Mouse (Mus musculus) left cerebral cortex, postnatal 25 days (tissue): Measurements from ENCODE around the gene Mrrf. TPM values are rescaled to one million over a fixed set of nuclear protein-coding genes. Genes with fewer than 3 reads are reported as not detected.
A peak's percentile ranks its signal among the peaks of the same experiment; 100 is the strongest.

Experiments
- DNase-seq, 2 experiments: peaks; one replicate each; pipeline ENCODE4 v3.0.0; 2022; ENCODE audit warnings: low spot score in 2 of 2, mixed read lengths in 1 of 2
- intact Hi-C: fragments of 180-260 bp; cut with DNase I; formaldehyde crosslinking; loops from one replicate; pipeline ENCODE4 v1.15.1; 2025
- total RNA-seq, 2 experiments: library from RNA; stranded (reverse); gene quantifications; 2 replicates each; pipeline ENCODE4 v1.2.3; 2021

Mrrf gene
- total RNA-seq, 2 experiments from 2014 or later = 15.5 to 20.0 TPM

DNA sequence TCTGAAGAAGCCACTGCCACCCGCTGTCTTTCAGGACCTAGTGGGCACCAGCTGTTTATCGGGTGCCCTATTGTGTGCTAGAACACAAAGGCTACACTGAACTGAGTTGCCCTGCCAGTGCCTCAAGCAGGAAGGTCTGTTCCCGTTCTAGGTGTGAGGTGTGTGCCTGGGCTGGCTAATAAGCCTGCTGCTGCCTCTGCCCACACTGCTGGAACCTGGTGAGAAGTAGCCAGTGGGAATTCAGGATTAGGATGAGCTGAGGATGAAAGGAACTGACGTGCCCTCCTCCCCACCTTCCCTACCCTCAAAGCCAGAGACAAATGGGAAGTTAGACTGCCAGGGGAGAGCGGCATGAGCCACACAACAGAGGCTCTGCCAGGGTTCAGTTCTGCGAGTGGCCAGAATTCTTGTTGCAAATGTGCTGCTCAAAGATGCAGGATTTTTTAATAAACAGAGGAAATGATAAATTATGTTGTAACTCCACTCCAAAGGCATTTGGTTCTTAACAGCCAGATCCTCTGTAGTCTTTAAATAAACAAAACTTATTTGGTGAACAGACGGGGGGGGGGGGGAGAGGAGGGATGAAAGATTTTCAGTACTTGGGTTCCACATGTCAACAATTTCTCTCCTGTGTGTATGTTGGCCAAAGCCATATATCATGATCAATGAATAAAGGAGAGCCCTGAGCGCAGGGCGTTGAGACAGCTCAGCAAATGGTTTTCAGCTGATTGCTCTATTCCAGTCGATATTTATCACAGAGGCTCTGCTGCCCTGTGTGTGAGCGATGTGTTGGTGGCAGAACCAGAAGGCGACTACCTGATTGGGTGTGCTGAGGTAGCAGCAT is 55.1 kb downstream of the Mrrf start:
- DNase-seq = no peak
- intact Hi-C loops = no loop called here

DNA sequence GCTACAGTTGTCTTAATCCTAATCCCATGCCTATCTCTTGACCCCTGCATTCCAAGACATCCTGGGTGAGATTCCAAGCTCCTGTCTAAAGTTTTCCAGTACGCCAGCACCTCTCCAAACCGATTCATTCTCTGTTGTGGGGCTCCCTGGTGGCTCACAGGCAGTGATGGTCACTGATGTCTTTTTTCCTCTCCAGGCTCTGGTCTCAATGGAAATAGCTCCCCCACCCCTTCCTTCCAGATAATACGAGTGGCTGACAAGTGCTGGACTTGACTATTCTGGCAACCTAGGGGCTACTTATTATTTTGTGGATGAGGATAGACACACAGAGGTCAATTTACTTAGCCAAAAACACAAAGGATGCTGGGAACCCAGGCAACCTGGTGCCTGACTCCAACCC is 60.8 kb downstream of the Mrrf start:
- intact Hi-C loops = loop anchor here (5.0 kb wide), 1 partner anchor 60 kb away; the partner anchor contains the start of genes Mrrf and Rbm18
- no peak for DNase-seq

DNA sequence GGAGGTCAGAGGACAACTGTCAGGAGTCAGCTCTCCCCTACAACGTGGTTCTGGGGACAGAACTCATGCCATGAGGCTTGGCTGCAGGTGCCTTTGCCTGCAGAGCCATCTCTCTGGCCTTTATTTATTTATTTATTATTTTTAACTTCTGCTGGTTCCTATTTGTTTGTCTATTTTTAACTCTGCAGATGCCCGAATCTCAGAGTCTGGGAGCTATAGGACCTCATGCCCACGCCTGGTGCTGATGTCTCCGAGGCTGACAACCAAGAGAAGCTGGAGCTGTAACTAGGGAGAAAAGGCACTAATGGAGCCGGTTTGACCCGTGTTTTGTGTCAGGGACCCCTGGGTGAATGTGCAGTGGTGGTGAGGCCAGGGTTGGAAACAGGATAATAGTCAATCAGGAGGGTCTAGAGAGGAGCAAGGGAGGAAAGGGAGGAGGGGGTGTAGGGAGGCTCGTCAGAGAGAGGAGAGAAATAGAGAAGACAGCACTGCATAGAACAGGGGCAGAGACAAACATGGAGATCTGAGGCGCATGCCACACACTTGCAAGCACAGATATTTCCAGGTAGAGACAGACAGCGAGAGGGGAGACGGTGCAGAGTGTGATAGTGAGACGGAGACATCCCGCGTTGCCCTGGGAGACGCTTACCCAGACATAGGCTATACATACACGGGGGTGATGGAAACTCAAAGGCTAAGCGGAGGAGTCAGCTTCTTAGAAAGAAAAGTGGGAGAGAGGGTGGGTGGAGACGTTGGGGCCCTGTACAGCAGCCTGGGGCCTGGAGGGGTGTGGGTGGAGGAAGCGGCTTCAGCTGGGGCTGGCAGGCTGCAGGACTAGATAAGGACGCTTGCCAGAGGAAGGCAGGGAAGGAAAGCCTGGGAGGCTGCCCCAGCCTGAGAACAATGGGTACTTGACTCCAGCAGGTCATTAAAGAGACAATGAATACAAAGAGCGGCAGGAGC is 62.0 kb downstream of the Mrrf start:
- peak; percentile 70 to 91 for DNase-seq
- intact Hi-C loops = loop anchor here (2.0 to 5.0 kb wide), 2 partner anchors 61 to 219 kb away; partner anchors contain the start of genes Mrrf, Rbm18 and Ttll11

DNA sequence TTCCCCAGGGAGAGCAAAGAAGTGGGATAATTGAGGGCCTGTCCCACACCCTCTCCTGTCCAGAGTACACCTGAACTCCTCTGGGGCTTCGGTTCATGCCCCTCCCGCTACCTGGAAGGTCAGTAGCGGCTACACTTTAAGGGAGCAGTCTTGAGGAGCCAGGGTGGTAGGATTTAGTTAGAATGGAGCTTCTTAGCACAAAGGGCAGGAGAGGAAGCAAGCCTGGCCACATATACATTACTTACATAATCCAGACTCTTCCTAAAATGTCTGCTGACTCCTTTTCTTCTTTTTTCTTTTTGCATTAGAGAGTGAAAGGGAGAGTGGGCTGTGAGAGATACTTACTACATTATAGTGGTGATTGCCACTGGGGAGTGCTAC is 62.7 kb downstream of the Mrrf start:
- intact Hi-C loops = loop anchor here (2.0 to 5.0 kb wide), 2 partner anchors 62 to 220 kb away; partner anchors contain the start of genes Mrrf, Rbm18 and Ttll11
- DNase-seq = peak in 1 of 2 experiments; percentile 15

DNA sequence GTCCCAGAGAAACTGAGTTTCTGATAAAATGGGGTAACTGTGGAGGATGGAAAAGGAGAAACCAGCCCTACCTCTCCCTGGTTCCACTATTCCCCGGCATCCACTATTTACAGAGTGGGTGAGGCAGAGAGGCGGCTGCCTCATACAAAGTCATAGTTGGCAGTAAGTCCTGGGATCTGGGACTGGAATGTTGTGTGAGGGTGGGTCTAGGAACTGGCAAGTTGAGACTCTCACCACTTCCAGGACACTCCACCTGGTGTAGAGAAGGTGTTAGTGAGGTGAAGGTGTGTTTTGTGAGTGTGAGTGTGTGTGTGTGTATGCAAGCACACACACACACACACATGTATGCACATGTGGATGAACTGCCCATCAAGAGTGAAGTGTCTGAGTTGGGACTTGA is 64.6 kb downstream of the Mrrf start:
- intact Hi-C loops = no loop called here
- DNase-seq = no peak

DNA sequence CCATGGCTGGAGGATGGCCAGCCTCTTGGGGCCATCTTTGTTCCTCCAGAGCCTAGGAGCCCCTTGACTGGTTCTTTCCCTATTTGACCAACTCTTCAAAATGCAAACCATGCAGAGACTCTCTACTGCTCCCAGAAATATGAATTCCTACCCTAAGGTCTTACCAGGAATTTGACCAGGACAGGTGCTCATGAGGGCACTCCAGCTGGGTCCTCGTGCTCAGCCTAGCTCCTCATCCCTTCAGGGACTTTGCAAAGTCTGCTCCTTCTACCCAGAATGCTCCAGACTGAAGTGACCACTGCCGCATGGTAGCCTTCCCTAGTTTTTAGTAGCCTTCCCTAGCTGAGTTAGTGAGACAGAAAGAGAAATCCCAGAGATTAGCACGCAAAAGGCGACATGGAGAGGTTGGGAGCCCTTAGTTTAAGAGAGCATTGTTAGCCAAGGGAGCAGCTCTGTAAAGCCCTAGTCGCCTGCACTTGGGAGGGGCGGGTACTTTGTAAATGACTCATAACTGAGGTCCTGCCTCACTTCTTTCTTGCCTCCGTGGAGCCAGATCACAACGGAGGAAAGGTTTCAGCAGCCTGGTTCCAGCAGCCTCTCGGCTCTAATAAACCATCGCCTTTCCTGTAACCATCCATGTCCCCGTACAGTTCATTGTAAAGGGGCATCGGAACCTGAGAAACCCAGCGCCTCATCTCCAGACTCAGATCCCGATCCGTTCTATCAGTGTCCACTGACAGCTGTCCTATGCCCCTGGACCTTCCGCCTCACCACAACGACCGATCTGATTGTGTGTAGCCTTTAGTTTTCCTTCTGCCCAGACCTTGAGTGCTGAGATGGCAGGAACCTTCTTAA is 65.8 kb downstream of the Mrrf start:
- no peak for DNase-seq
- intact Hi-C loops = no loop called here

DNA sequence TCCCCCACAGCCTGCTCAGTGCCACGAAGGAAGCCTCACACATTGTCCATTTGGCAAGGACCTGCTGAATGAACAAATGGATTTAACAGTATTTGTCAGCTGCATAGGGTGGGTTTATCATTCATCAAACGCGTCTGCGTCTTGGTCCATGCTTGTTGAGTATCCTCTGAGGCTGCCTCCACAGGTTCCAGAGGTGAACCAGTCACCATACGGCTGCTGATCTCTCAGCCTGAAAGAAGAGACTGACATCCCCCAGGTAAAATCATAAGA is 66.4 kb downstream of the Mrrf start:
- intact Hi-C loops = no loop called here

DNA sequence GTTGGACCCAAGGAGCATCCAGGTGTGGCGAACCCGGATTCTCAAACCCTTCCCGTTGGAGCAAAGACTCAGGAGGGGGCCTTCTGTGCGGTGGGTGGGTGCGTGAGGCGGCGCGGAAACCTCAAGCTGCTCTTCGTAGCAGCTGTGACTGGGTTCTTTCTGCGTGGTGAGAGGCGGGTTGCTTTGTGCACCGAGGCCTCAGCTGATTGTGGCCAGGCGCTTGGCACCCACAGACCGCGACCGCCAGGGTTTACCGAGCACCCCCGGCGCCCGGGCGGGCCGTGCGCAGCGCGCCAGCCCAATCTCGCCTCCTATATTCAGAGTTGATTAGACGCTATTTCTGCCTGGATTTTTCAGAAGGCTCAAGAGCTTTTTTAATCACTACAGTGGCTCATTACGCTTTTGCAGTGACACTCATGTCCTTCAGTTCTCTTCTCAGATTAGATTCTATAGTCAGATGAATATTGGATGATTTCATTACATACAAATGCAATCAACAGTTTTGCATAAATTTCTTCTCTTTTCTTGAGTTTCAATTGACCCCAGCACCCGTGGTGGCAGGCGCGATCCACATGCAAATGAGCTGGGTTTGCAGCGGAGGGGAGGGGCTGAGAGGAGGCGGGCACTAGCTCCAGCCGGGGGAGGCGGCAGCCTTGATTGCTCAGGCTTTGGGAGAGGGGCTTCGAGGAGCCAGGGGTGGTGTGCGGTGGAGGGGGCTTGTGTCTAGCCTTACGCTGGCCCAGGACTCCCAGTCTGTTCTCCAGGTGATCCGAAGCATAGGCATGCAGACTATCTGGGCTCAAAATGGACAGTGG is 67.0 kb downstream of the Mrrf start:
- DNase-seq = peak; percentile 58 to 59
- intact Hi-C loops = no loop called here

More for the DNA sequence above, 66.4 kb downstream of the Mrrf start:
- DNase-seq = no peak

DNA sequence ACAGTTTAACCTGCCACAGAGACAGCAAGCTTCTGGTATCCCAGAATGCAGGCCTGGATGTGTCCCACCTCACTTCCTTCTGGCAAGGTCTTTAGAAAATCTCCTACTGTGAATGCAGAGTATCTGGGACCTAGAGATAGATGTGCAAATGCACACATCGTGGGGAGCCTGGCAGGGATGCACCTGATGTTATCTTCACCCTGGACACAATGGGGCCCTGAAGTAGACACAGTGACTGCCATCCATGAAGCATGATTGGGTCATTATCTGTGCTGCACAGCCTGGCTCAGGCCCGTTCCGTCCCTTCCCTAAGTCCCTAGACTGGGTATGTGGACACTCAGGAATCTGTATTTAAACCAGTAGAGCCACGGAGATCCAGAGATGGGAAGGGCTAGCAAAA is 68.4 kb downstream of the Mrrf start:
- no peak for DNase-seq
- intact Hi-C loops = no loop called here

DNA sequence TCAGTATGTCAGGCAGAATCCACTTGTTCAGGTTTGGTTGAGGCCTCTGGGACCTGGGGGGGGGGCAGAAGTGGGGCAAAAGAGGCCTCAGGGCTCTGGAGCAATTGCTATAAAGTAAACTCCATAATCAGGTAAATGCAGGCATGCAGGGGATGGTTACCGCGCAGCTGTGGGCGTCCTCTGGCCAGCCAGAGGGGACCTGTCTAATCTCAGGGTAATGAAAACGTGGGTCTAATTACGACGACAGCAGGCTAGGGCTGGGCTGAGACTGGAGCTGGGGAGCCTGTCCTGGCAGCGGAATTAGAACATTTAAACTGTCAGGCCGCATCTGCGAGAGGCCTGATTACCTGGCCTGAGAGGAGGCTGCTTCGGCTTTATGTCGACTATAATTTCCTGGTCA is 70.9 kb downstream of the Mrrf start:
- no peak for DNase-seq
- intact Hi-C loops = no loop called here

DNA sequence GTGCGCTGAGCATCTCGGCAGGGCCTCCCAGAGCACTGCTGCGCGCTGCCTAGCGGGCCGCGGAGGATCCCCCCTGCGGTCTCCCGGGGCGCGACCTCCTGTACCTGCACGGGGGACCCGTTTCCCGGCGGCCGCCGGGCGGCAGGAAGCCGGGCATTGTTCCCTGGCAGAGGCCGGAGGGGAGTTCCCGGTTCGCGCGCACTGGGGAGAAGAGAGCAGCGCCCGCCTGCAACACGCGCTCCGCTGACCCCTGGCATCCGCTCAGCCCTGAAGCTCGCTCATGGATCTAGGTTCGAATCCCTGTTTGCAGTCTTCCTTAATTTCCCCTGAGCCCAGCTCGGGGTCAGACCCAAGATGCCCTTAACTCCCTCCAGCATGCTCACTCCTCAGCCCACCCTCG is 74.6 kb downstream of the Mrrf start:
- no peak for DNase-seq
- intact Hi-C loops = loop anchor here (5.0 to 10.0 kb wide), 3 partner anchors 73 to 1124 kb away; partner anchors contain the start of genes Mrrf and Rbm18

DNA sequence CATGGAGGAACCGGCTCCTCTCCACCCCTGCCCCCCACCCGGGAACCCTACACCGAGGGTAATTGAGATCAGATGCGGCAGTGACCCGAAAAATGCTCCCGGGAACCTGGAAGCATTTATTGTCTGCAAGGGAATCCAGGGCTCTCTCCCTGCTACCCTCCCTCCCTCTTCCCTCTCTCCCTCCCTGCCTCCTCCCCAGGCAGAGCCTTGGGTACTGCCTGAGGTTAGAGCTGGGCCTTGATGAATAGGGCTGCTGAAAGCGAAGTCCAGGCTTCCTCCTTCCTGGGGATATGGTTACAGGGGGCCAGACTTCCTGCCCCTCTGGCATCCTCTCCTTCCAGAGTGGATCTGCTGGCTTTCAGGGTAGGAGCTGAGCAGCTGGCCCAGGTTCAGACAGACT is 75.6 kb downstream of the Mrrf start:
- intact Hi-C loops = loop anchor here (5.0 to 10.0 kb wide), 3 partner anchors 74 to 1123 kb away; partner anchors contain the start of genes Mrrf and Rbm18
- no peak for DNase-seq

DNA sequence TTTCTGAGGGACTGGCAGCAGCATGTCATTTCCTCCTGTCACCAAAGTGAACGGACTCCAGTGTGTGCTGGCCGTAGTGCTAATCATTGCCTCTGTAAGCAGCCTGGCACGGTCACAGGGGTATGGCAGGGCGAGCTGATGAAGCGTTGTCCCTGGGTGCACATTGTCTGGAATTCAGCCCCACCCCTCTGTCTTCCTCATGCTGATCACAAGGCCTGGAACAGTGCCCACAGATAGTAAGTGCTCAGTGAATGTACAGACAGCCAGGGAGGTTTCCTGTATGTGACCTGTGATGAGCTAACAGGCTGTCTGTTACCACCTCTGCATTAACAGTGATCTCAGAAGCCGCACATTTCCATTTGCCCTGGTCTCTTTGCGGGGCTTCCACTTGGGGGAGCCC is 76.9 kb downstream of the Mrrf start:
- intact Hi-C loops = loop anchor here (5.0 to 10.0 kb wide), 3 partner anchors 76 to 1122 kb away; partner anchors contain the start of genes Mrrf and Rbm18
- no peak for DNase-seq

DNA sequence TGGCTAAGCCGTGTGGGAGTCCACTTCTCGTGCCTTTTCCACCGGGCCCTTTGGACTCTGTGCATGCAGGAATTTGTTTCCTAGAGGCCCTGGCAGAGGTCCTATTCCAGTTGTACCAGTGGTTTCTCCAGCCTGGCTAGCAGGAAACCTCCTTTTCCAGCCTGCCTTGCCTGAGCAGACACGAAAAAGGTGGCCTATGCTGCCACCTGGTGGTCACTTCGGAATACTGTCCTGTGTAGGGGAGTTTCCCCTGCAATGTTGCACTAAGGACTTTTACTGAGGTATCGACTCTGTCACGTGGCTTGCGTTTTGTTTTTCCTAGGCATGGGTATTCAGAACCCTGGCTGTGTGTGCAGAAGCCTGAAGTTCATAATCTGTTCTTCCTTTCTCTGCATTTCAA is 77.8 kb downstream of the Mrrf start:
- intact Hi-C loops = loop anchor here (1.0 to 10.0 kb wide), 5 partner anchors 65 to 1121 kb away; partner anchors contain the start of genes Mrrf and Rbm18
- DNase-seq = peak; percentile 85 to 91

DNA sequence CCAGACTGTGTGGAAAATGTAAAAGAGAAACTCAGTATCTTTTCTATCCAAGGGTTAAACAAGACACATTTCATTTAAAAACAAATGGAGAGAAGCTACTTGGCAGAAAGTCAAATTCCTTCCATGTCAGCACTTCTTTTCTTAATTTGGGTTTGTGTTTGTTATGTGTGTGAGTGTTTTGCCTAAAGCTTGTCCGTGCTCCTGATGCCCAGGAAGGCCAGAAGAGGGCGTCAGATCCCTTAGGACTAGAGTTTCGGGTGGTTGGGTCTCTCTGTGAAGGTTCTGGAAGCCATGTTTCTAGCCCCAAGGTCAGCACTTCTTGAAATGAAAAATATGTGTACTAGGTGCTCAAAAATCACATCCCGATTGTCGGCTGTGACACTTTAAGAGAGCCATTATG is 78.2 kb downstream of the Mrrf start:
- no peak for DNase-seq
- intact Hi-C loops = loop anchor here (1.0 to 10.0 kb wide), 5 partner anchors 64 to 1120 kb away; partner anchors contain the start of genes Mrrf and Rbm18

DNA sequence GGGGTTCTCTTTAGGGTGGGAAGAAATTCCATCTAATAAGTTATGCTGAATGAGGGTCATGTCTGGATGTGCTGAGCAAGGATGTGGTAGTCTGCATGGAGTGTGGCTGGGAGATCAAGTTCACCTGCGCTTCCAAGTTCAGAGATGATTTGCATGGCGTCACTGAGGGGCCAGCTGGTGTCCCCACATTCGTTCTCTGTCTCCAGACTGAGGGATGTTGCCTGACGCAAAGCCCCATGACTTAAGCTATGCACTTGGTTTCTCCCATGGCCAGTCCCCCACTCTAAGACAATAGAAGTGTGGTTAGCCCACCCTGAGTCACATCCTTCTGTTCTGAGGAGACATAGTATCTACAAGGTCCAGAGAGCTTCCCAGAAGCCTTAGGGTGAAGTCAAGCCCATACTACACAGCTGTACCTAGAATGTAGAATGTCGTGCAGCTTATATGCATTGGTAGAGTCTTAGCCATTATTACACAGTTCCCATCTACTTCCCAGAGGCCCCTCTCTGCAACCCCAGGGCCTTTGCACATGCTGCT is 79.1 kb downstream of the Mrrf start:
- intact Hi-C loops = loop anchor here (2.0 to 10.0 kb wide), 3 partner anchors 64 to 1120 kb away; no protein-coding TSS in a partner anchor
- DNase-seq = no peak

DNA sequence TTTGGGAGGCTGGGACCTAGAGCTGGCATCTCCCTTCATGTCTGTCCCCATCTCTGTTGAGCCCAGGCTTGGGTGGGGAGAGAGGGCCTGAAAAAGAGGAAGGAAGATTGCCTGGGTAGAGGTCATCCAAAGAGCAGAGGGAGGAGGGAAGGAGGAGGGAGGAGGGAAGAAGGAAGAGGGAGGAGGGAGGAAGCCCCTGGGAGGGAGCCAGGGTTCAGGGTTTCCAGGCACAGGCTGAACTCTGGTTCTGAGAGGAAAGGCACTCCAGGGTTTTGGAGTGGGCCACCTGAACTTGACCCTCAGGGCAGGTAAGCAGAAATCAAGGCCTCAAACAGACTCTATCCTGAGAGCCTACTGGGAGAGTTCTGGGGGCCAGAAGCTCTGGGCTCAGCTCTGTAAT is 80.4 kb downstream of the Mrrf start:
- DNase-seq = no peak
- intact Hi-C loops = loop anchor here (10.0 kb wide), 2 partner anchors 672 to 1118 kb away; no protein-coding TSS in a partner anchor
